12 mouse cellular contexts compared by ENCODE assay signal in genomic region chr8:23563065-23564020, GRCm38 (mm10).
DNase-seq lines count a peak whose midpoint lies in the region; ATAC-seq lines count a peak whose summit lies in the region.
"Had no signal": no experiment of that assay in that cellular context is flagged by ENCODE, and none has a peak within 500 bp of the region (broad histone marks: within the 10 kb centered on the region; RNA-seq: fewer than 3 reads in every experiment).

No protein-coding gene starts in this region.

- DNase-seq in ES-CJ7 (ENCODE audit: low read depth, low spot score) (peak; percentile 84), ZHBTc4 (ENCODE audit: low read depth, low spot score) (peak; percentile 72)
- peak; percentile 23 for DNase-seq in forelimb bud, embryonic 11.5 days (ENCODE audit: low read depth, low spot score)
- peak; percentile 88 for DNase-seq in midbrain, embryonic 11.5 days (ENCODE audit: low spot score, missing footprints)
- DNase-seq in gastrocnemius, postnatal 36 days = no peak
- no peak for DNase-seq in left cerebral cortex, adult 8-10 months (ENCODE audit: low spot score in 2 of 2)
- DNase-seq in ovary, postnatal 36 days (ENCODE audit: low spot score) = no peak
- DNase-seq: cerebellum, postnatal 25 days; kidney, adult 18-20 months had no signal

- no peaks in the 10 kb centered on the region for H3K36me3 ChIP-seq in midbrain, embryonic 11.5 days (ENCODE audit: control insufficient read depth, insufficient read depth, low read length)

- no peaks in the 10 kb centered on the region for H3K9me3 ChIP-seq in midbrain, embryonic 11.5 days (ENCODE audit: control insufficient read depth, low read length)

- ATAC-seq in midbrain, embryonic 11.5 days (ENCODE audit: low FRiP score) = peak; percentile 73; the same call in 1 of the 2 replicates
- no peak for ATAC-seq in erythroid progenitor cell, adult 5-6 weeks (replicated peaks; ENCODE audit: low FRiP score, poor library complexity, severe bottlenecking)
- ATAC-seq: activated CD4-positive, CD25-positive, alpha-beta regulatory T cell, adult 4 months had no signal

- H3K9ac ChIP-seq in midbrain, embryonic 11.5 days (ENCODE audit: low read length) = no peak overlapping the region

- no peaks in the 10 kb centered on the region for H3K27me3 ChIP-seq in midbrain, embryonic 11.5 days (ENCODE audit: control insufficient read depth, insufficient read depth, low read length)
- H3K27me3 ChIP-seq: megakaryocyte, embryonic 14.5 days had no signal

- WGBS in midbrain, embryonic 11.5 days = 7% methylated on average over 17 of the region's 18 CpGs

- H3K27ac ChIP-seq in midbrain, embryonic 11.5 days (ENCODE audit: low read depth, low read length) = no peak overlapping the region

- peak overlapping the region; percentile 37 for H3K4me2 ChIP-seq in midbrain, embryonic 11.5 days

- peaks cover 15% of the 10 kb centered on the region for H3K4me1 ChIP-seq in midbrain, embryonic 11.5 days (ENCODE audit: control insufficient read depth, insufficient read depth, low read length)
- H3K4me1 ChIP-seq: megakaryocyte, embryonic 14.5 days had no signal

- peak overlapping the region; percentile 14 for H3K4me3 ChIP-seq in midbrain, embryonic 11.5 days (ENCODE audit: low read depth, low read length)
- H3K4me3 ChIP-seq: megakaryocyte, embryonic 14.5 days had no signal

- intact Hi-C loops in gastrocnemius, postnatal 36 days (cut with DNase I) = no loop called here

Comparison
In these comparisons a context has a peak if more than half of its experiments do, and no peak if none do; other contexts are left out.
1. DNase-seq: peak in ES-CJ7 (single experiment), ZHBTc4 (single experiment), forelimb bud, embryonic 11.5 days (single experiment) and midbrain, embryonic 11.5 days (single experiment); none in gastrocnemius, postnatal 36 days (0 of 2), left cerebral cortex, adult 8-10 months (0 of 2) and ovary, postnatal 36 days (single experiment).